Mouse (Mus musculus) 3T3-L1 (cell line): ENCODE results near the gene Zfp974.
"Not testable (repeated sequence)": the region's sequence is repeated elsewhere in the genome, so short reads cannot be mapped to it uniquely, and the experiment has no call there.

Experiments used
- DNase-seq: peaks from one replicate; pipeline ENCODE4 v3.0.0-alpha.2; 2015; ENCODE audit warnings: low read depth, low spot score

Gene Zfp974

DNA sequence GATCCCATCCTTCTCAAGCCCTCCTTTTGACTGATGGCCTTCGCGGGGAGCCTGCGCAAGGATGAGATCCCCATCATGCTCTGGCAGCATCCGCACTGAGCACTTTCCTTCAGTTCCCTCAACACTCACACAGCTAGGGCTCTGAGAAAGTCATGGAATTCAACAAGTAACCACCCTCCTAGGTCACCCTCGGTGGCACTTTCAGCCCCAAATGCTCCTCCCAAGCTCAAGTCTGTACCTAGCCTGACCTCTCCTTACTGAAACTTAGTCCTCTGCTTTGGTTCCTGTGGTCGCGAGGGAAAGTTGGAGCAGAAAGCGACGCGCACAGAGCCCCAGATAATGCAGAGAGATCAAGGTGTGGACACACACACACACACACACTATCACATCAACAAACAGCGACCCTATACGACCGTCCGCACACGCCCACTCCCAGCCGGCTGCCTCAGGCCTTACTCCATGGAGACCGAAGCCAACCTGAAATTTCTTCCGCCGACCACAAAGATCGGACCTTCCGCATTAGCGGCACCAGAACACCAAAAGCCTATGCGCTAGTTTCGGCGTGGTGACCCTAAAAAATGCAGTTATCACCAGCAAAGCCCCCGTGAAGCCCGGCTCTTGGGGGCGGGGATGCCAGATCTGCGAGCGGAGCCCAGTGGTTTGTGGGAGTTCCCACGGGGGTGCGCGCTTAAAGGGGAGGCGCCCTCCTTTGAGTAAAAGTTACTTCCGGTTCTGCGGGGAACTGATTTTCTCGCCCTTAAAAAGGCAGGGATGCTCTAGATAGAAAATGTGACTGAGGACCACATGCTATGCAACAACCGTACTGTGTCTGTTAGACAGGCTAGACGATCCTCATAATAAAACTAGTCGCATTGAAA, at the start of gene Zfp974:
Zfp974 (minus strand) TSS at position 643 of the 878 bp plus-strand sequence.
- DNase-seq = peak; percentile 72

- not testable (repeated sequence) for DNase-seq
These were observed 20.2 kb upstream of the Zfp974 start for GRCm38 (mm10) chr7:27949451-27949850.

- DNase-seq = not testable (repeated sequence)
These were observed 12.6 kb upstream of the Zfp974 start for GRCm38 (mm10) chr7:27941869-27942268.

- not testable (repeated sequence) for DNase-seq
These were observed 4.5 kb upstream of the Zfp974 start for GRCm38 (mm10) chr7:27933800-27934158.

- peak; percentile 73 for DNase-seq
These were observed 4.0 kb upstream of the Zfp974 start for GRCm38 (mm10) chr7:27933050-27933799.

DNA sequence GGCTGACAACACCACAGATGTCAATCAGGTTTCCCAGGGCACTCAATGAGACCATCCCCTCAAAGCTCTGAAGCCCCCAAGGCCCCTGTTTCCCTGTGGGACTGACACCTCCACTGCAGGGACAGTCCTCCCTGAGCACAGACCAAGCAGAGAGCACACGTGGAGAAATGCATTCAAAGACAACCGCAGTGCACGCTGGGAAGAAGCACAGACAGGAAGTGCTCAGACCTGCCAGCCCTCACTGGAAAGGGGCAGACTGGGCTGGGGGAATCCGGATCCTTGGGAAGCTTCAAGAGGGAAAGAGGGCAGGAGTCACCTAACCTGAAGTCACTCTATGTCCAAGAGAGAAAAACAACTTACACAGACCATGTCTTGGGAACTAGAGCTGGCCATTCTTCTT, 2.2 kb downstream of the Zfp974 start:
- not testable (repeated sequence) for DNase-seq

DNA sequence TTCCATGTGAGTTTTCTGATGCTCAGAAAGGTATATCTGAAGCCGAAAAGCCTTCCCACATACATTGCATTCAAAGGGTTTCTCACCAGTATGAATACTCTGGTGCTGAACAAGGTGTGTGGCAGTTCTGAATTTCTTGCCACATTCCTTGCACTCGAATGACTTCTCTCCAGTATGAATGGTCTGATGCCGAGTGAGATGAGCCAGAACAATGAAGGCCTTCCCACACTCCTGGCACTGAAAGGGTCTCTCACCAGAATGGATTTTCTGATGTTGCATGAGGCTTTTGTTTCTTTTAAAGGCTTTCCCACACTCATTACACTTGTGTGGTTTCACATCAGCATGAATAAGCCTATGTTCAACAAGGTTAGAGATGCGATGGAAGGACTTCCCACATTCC, 18.3 kb downstream of the Zfp974 start:
- DNase-seq = not testable (repeated sequence)

DNA sequence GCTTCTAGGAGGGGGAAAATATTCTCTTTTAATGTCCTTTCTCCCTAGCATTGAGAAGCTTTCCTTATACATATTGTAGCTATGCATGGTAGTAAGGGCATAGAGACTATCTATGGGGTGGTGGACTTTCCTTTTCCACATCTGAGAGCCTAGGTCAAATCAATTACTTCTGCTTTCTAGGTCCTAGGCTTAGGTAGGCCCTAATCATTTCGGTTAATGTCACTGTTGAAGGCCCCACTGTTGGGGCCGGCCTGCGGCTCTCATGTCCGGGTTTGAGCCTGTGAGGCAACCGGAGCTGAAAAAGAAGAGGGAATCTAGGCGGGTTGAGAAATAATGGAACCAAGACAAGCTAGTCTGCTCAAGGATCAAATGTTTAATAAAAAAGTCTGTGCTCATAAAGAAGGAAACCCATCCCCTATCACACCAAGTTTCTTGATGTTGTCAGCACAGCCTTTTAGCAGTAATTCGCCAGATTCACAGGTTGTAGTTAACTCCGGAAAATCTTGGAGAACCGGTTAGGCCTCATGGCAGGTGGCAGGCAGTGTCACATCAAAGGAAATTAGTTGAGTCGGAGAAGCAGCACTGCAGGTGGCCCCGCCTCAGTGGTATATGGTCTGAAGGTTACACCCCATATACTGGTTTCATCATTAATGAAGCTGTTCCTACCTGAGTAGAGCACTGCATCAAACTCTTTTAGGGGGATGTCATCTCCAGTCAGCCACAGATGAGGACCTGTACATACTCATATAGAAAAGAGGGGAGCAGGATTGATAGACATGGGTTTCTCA, 24.0 kb downstream of the Zfp974 start:
- no peak for DNase-seq

- DNase-seq = no peak
These were observed 28.7 kb downstream of the Zfp974 start for GRCm38 (mm10) chr7:27900601-27901000.

DNA sequence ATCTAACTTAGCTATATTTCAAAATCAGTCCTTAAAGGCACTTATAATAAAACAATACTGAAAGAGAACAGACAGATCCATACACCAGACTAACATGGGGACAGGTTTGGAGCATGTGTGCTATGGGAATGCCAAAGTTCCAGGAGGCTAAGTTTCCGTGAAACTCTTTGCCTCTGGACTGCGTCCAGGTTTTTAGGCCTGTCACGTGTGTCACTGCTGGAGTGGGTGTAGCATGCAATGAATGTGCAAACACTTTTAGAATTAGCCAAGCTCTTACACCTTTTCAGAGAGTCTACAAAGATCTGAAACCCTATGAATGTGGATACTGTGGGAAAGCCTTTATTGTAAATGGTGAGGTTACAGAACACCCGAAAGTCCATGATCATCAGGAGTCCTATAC, 47.5 kb downstream of the Zfp974 start:
- no peak for DNase-seq

DNA sequence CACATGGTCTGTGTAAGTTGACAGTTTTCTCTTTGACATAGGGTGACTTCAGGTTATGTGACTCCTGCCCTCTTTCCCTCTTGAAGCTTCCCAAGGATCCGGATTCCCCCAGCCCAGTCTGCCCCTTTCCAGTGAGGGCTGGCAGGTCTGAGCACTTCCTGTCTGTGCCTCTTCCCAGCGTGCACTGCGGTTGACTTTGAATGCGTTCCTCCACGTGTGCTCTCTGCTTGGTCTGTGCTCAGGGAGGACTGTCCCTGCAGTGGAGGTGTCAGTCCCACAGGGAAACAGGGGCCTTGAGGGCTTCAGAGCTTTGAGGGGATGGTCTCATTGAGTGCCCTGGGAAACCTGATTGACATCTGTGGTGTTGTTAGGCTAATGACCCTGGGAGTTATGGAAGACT, 66.7 kb downstream of the Zfp974 start:
- not testable (repeated sequence) for DNase-seq

- DNase-seq = peak; percentile 82
These were observed 68.6 kb downstream of the Zfp974 start for GRCm38 (mm10) chr7:27860396-27861235.

- peak; percentile 40 for DNase-seq
These were observed 69.7 kb downstream of the Zfp974 start for GRCm38 (mm10) chr7:27859301-27860251.
